Mouse (Mus musculus) left cerebral cortex, adult 9 months (tissue): ENCODE data around the gene Cfap54.

Source experiments
- DNase-seq, 2 experiments: peaks; one replicate each; pipeline ENCODE4 v3.0.0; 2022; ENCODE audit warnings: low spot score in 2 of 2

Cfap54 gene

DNA sequence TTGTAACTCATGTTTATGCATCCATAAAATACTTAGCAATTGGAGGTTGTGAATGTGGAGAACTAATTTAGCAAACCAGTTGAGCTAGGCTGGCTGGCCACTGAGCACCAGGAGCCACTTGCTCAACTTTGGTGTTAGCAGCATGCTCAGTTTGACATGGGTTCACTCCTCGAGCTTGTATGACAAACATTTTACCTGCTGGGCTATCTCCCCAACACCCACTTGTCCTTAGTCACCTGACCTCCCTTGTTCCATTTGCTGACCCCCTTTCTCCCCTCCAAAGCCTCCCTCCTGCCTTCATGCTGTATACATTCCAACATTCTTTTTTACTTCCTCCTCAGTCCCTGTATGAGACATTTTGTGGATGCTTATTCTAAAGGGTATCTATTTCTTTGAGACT, 139.8 kb downstream of the Cfap54 start:
- DNase-seq, result no peak

DNA sequence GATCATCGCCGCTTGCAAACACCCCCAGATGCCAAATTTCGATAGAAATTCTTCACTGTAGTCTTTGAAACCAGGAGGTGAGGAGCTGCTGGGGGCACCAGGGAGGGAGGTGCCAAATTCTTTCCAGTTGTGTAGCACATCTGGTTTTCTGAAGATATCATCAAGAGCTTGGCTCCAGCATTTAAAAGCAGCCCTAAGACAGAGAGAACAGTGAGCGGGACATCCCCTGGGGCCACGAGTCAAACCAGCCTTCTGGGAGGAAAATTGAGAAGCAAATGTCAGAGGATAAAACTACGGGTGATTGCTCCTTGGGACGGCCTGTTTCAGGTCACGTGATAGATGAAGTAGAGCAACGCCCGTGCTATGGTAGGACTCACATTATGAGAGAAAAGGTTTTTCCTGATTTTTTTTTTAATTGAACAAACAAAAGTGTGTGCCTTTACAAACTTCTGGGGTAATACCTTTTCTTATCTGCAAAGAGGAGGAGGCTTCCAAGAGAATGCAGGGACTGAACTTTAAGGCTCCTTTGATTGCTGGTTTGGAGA, 143.6 kb downstream of the Cfap54 start:
- no peak for DNase-seq

DNA sequence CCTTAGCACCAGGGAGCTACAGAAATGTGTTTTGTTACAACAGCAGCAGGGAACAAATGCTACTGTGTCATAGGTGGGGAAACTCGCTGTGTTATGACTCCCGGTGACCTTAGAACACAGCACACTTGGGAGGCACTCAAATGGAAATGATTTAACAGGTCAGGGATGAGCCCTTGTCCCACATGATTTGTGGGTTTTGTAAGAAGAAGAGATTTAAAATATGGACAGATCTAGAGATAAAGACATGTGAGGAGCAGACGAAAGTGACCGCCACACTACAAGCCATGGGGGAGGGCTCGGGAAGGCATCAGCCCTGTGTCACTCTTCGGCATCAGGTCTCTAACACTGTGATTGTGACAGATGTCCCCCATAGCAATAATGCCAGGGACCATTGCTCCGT, 144.3 kb downstream of the Cfap54 start:
- no peak for DNase-seq

DNA sequence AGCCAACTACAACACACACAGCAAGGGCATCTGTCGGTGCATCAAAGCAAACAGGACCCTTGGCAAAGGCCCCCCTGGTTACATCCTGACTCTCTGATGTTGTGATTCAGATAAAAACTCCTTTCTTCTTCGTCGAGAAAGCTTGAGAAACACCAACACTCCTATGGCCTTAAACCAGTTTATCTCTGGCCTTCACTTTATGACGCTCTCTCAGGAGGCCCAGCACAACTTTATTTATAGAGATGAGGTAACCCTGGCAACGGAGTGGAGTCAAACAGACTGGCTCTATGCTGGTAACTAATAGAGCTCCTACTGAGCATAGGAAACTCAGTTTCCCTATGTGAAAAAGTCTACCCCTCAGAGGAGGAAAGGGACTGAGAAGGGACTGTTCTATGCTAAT, 146.9 kb downstream of the Cfap54 start:
- DNase-seq, result no peak

DNA sequence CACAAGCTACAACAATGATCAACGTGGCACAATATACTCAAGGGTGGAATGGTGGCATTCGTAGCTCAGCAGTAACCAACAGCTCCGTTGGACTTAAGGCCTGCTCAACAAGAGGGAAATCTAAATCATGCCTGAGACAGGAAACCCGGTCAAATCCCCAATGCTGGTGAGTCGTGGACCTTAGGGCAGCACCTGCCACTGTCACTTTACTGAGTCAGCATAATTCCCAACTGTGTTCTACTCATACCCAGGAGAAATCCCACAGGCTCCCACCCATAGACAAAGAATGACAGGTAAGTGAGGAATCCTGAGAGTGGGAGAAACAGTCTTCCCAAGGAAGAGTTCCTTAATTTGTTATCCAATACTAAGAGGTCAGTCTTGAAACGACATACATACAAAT, 147.8 kb downstream of the Cfap54 start:
- no peak for DNase-seq

DNA sequence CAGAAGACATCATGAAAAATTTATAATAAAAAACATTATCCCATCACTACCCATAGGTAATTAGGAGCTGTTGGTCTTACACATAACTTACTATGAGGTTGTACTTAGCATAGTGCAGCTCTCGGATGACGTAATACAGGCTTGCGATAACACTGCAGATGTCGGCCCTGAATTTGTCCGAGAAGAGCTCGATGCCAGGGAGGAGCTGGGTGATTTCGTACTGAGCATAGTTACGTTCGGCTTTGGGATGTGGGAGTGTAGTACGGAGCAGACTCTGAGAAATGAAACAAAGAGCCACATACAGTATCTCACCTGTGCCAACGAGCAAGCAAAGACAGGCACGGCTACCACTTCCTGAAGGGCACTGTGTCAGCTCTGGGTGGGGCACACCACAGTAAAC, 149.0 kb downstream of the Cfap54 start:
- peak in 1 of 2 experiments; percentile 11 for DNase-seq

DNA sequence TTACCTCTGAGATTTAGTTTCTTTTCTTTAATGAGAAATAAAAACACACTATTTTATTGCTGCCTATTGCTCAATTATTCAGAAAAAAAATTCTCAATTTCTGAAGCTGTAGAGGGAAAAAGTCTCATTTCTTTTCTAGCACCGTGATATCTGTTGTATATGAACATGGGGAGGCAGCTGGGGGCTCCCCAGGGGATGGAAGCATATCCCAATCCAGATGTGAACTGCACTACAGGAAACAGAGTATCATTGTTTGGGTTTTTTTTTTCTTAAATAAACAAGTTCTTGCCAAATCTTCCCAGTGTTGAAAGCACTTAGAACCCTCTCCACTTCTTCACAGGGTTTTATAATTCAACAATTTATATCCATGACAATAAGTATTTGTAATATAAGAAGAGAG, 151.4 kb downstream of the Cfap54 start:
- no peak for DNase-seq

DNA sequence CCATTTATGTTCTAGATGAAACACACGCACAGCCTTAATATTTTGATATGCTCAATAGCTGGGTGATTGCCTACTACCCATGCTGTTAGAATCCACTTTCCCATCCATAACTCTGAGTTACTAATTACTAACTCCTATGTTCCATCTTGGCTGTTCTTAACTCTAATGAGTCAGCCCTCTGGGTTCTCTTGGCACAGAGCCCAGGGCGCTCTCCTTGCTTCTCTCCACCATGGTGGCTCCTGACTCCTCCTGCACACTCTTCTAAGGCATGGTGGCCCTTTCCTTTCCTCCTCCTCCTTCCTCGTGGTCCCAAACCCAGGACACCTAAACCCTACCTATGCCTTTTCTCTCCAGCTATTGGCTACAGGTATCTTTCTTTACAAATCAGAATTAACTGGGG, 153.2 kb downstream of the Cfap54 start:
- no peak for DNase-seq

DNA sequence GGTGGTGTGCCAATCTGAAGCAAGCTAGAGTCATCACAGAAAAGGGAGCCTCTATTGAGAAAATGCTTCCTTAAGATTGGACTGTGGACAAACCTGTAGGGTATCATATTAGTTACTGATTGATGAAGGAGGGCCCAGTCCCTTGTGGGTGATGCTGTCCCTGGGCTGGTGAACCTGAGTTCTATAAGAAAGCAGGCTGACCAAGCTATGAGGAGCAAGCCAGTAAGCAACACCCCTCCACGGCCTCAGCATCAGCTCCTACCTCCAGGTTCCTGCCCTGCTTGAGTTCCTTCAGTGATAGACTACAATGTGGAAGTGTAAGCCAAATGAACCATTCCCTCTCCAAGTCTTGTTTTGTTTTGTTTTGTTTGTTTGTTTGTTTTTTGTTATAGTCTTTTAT, 162.9 kb downstream of the Cfap54 start:
- DNase-seq, result no peak

DNA sequence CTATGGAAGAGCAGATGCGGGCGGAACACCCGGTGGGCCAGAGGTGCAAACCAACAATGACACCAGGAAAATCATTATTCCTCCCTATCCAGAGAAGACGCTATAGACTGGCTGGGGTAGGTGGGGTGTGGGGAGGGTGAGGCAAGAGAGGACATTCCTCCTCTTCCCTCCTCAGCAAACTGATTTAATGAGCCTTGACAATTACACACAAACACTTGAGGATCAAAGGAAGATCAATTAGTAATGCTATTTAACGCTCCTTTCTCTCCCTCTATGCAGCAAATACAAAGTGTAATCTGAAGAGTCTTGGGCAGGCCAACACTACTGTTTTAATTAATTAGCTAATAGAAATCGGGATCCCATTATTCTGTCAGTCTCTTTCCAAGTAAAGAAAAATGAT, 174.2 kb downstream of the Cfap54 start:
- no peak for DNase-seq

DNA sequence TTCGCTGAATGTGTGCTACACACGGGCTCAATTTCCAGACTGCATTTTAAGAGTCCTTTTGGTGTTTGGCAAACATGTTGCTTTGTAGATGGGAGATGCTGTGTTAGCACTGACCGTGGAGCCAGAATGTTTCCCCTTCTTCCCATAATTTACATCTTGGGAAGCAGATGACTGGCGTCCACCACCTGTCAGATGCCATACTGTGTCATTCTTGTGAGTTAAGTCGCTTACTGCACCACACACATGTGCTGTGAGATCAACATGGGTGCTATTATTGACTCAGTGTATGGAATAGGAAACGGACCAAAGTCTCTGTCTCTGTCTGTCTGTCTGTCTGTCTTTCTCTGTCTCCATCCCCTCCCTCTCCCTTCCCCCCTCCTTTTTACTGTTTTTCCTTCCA, 193.0 kb downstream of the Cfap54 start:
- DNase-seq, result no peak

DNA sequence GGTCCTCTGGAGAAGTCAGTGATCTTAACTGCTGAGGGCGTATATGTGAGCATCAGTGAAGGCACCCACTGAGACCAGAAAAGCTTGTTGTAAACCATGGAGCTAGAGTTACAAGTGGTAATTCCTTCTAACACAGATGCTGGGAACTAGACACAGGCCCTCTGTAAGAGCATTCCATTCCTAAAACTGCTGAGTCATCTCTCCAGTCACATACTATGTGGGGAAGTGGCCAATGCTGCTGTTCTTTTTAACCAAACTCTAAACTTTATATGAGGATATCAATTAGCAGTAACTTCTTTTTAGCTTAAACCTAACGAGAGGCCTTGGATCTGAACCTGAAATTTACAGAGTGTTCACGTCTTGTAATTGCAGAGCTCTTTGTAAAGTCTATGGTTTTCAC, 203.4 kb downstream of the Cfap54 start:
- DNase-seq, result no peak

DNA sequence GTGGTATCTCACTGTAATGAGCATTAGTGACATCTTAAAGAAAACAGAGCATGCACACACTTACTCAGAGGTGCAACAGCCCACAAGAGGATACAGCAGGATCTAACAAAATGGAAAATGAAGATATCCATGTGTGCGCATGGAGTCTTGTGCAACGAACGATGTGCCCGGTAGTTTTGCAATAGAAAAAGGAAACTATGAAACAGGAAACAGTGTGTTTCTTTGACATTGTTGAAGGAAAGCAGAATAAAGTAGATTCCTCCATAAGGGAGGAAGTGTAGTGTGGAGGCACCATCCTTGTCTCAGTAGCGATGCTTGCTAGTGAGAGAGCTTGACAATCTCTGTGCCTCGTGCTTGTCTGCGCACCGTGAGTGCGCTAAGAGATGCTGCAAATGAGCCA, 240.4 kb downstream of the Cfap54 start:
- no peak for DNase-seq

DNA sequence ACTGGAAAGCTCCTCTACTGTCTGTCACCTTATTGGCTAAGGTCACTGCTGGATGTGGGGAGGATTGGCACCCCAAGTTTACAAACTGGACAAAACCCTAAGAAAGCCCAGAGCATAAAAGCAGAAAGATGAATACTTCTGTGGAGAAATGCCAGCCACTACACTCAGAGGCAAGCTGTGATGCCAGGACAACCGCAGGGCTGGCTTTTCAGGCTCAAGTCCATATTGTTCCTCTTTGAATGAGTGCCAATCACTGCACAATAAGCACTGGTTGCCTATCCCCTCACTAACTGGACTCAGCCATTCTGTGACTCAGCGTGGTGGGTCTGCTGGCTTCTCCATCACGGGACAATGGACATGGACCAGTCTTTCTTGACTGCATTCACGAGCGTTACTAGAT, 243.8 kb downstream of the Cfap54 start:
- DNase-seq, result peak in 1 of 2 experiments; percentile 1

DNA sequence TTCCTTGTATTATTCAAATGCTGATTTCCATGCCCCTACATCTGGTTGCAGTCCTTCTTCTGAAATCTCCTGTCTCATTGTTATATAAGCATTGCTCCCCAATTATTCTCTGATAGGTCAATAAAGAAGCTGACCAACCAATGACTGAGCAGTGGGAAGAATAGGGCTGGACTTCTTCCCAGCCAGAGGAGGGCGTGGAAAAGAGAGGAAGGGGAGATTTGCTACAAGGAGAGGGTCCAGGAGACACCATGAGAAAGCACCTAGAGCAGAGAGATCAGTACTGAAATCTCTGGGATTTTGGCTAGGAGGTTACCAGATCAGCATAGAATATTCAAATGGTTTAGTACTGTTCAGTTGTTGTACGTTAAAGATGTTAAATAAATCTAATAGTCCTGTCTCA, 244.4 kb downstream of the Cfap54 start:
- no peak for DNase-seq

DNA sequence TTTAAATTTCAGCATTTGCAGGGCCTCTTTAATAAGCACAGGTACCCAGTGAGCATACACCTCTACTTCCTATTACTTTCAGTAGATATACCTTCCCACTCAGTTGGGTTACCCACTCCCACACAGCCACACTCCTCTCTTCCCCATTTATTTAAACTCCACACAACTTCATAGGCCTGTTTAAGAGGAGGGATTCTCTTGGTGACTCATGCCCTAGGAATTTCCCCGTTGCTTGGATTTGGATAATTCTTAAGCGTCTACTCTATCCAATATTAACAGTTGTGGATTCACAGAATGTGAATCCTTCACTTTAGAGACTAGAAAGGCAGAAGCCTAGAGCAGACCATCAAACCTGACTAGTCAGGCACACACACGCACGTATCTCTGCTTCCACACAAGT, 259.9 kb downstream of the Cfap54 start:
- no peak for DNase-seq

DNA sequence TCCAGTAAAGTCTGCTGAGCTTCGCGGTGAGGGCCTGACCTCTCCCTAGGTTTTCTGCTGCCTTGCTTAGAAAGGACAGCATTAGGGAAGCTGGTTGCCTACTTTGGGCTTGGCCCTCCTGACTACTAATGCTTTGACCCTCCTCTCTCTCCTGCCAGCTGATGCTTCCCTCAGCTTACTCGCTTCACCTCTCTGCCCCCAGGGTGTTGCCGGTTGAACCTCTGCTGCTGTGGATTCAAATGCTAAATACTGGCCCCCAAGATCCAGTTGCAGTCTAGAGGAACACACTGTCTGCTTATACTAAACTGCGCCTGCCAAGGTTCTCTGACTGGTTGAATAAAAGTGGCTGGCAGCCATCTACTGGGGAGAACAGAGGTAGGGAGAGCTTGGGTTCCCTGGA, 263.2 kb downstream of the Cfap54 start:
- no peak for DNase-seq

DNA sequence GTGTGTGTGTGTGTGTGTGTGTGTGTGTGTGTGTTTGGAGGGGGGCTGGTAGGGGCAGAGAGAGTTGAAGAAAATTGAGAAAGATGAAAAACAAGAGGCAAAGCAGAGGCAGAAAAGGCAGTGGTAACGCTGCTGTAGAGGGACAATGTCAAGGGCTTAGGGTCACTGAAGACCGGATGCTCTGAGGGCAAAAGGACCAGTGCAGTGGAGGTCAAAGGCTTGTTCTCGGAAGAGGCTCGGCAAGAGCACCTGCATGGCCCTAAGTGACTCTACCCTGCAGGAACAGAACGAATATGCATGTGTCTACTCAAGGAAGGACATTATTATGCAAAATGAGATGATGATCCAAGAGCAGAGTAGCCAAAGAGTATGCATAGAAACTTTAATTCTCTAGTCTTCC, 264.5 kb downstream of the Cfap54 start:
- DNase-seq, result no peak

DNA sequence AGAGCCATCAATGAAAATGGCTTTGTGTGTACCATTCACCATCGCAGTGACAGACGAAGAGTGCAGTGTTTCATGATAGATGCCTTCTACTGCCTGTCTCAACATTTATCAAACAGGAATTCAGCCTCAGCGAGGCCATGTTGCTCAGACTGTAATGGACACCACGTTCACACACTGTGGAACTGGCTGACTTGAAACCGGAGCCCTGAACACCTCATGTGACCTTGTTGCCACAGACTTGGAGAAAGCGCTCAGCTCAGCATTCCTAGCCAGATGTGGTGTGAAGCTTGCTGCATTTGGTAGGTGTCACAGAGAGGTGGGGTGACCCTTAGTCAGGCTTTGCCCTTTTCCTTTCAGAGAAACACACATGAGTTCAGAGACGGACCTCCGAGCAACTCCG, 270.5 kb downstream of the Cfap54 start:
- DNase-seq, result no peak

DNA sequence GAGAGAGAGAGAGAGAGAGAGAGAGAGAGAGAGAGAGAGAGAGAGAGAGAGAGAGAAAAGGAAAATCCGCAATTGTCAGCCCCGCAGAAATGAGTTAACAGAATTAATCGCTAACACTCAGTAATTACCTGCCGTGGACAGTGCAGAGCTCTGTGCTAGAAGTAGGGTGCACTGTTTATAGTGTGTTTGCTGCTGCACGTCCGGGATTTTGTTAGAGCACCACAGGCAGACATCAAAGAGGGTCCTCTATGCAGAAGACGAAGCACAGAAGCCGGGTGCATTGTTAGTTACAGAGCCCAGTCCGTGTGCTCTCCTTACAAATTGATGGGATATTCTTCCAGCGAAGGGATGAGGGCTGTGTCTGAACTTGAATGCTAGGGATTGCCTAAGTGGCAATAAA, 289.5 kb downstream of the Cfap54 start:
- DNase-seq, result no peak

DNA sequence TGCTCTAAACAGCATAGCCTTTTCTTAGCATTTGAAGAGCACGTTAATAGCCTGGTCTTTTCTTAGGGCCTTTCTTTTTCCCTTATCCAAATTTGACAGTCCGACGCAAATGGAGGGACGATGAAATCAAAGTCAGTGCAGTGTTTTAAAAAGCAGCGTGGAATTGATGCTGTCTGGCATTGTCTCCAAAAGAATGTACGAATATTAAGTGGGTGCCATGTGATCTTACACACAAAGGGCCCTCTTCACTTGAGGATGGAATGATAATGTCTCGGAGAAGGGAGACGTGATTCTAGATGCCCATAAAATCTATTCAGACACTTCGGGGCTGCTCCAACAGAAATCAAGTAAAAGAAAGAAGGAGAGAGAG, 289.9 kb downstream of the Cfap54 start:
- DNase-seq, result no peak

DNA sequence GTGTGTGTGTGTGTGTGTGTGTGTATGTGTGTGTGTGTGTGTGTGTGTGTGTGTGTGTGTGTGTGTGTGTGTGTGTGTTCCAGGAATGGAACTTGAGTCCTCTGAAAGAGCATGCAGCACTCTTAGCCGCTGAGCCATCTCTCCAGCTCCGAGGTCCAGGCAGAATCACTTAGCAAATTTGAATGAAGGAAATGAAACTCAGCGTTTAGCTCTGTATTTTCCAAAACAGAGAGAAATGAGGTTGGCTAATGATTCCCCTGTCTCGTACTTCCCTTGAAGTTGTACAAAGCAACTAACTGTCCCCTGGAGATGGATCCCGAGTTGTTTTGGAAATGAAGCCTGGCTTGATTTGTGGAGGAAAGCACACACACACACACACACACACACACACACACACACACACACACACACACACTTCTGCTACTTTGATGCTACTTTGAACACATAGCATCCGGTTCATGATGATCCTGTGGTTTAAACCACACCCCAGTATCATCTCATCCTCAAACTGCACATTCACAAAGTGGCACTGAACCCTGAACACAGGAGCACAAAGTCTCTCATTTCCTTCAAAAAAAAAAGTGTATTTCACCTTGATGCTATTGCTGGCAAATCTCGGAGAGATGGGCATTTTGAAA, 290.4 kb downstream of the Cfap54 start:
- no peak for DNase-seq

DNA sequence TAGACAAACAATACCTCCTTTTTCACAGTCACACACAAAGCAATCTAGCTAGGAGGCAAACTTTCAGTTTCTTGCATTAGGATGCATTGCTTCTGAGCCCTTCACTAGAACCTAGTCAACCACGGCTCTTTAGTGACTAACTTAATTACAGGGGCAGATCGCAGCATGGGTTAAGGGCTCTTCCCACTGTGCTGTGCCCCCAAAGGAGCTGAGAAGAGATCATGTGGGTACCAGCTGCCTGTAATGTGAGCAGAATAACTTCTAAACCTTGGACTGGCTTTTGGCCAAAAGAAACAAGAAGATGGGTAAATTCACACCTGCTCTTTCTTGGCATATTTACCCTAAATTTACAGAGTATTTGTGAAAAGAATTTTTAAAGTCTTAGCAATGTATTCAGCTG, 291.2 kb downstream of the Cfap54 start:
- DNase-seq, result no peak

DNA sequence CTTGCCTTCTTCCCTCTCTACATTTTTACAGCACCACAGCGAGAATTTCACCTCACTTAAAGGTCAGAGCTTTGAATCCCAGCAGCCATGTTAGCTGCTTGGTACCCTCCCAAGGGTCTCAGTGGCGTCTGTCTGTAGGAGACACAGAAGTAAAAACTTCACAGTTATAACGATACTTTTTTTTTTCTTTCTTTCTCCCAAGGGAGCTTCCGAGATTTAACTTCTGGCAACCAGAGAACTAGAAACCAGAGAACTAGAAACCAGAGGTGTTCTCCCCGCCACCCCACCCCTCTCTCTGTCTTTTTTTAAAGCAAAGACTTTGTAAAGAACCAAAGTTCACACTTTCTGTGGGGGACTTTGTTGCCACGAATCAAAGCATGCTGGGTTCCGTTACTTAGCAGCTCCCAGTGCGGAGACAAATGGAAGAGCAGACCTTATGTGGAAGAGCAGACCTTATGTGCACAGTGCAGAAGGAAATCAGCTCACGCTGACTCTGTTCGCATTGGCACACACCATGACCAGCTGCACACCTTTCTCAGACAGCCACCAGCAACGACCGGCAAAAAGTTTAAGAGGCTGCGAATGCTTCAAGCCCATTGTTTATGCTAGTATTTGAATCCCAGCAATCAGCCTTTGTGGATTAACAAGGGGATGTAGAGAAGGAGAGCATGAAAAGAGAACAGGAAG, 292.9 kb downstream of the Cfap54 start:
- no peak for DNase-seq
